Mouse (Mus musculus): ENCODE measurements at regions not wholly inside any gene's neighbourhood (a gene's known extent, or its start where the extent isn't known, plus 50 kb on each side); places are given as distances from the start of the nearest gene placed in this dataset.

GRCm38 (mm10) chr9:23062656-23063444 lies 160.0 kb upstream of the Bmper start:
- TF ChIP-seq CTCF (IDR thresholded peaks at IDR 0.05; ENCODE audit: control insufficient read depth, insufficient read depth, low read length) = no peak
- no peak for TF ChIP-seq POLR2A (IDR thresholded peaks at IDR 0.05; ENCODE audit: borderline replicate concordance, control insufficient read depth, low read depth, low read length)

All from bone marrow, adult 2 months (tissue).